Mouse (Mus musculus): ENCODE results near the gene Adsl.

DNA sequence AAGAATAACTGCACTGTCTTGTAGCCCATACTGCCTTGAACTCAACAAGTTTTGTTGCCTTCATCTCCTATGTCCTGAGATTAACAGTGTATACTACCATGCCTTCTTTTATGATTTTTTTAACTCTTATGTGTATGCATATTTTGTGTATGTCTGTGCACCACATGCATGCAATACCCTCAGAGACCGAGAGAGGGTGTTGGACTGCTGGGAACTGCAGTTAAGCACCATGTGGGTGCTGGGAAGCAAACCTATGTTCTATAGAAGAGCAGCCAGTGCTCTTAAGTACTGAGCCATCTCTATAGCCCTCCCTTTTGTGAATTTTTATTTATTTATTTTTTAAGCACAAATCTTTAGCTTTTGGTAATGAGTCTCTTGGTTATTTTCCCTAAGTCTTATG, 34.5 kb upstream of the Adsl start:
- TF ChIP-seq CTCF (IDR thresholded peaks at IDR 0.05; ENCODE audit: low read depth, low read length), result no peak
- no peak for TF ChIP-seq POLR2A (IDR thresholded peaks at IDR 0.05; ENCODE audit: borderline replicate concordance, low read depth, low read length)
